Mouse (Mus musculus): ENCODE measurements around the gene Cenpp.

- TF ChIP-seq CTCF (IDR thresholded peaks at IDR 0.05; ENCODE audit: extremely low read depth, insufficient read depth, insufficient read length, insufficient replicate concordance), result no peak
- no peak for TF ChIP-seq POLR2A (IDR thresholded peaks at IDR 0.05; ENCODE audit: low read depth, low read length)
Measured at GRCm38 (mm10) chr13:49607714-49608113, 44.9 kb downstream of the Cenpp start, which contains the start of gene Ogn.

Measured in spleen, adult 2 months (tissue).